Mouse (Mus musculus) lung, adult 2 months (tissue): ENCODE data around the gene Rnf141. TPM values are rescaled to one million over a fixed set of nuclear protein-coding genes. Genes with fewer than 3 reads are reported as not detected.

Source experiments
- DNase-seq: peaks from one replicate; pipeline ENCODE4 v3.0.0; 2022
- H3K4me1 ChIP-seq: fragments of 200-500 bp; 2 replicates; pipeline ENCODE4 v1.6.1; 2011; ENCODE audit warnings: low read length; ENCODE audit not compliant: control insufficient read depth, insufficient read depth
- H3K4me3 ChIP-seq: fragments of 200-500 bp; replicated peaks from 2 replicates; pipeline ENCODE3; 2011; ENCODE audit warnings: low read depth, mild to moderate bottlenecking, control low read depth, low read length; ENCODE audit errors: extremely low read depth
- CTCF ChIP-seq: fragments of 200-500 bp; IDR thresholded peaks from 2 replicates; pipeline ENCODE4 v1.5.1; 2011; ENCODE audit warnings: mild to moderate bottlenecking, low read length, control low read depth; ENCODE audit not compliant: insufficient read depth
- POLR2A ChIP-seq: fragments of 200-500 bp; IDR thresholded peaks from 2 replicates; pipeline ENCODE4 v1.6.1; 2011; ENCODE audit warnings: low read depth, mild to moderate bottlenecking, control low read depth, low read length, borderline replicate concordance; ENCODE audit errors: extremely low read depth
- WGBS: fragments of 180-500 bp; shearing (Covaris S2); methylation state at CpG from one replicate; pipeline ENCODE4 v1.1.7; 2018; 5-methylcytosine and 5-hydroxymethylcytosine counted together
- polyA plus RNA-seq: library from polyadenylated mRNA; depleted of rRNA; stranded (reverse); fragments of >200 nt; gene quantifications from 2 replicates; pipeline ENCODE4 v1.2.3, GENCODE M21; 2012

Rnf141 gene
- polyA plus RNA-seq, 1 experiment, result 53.1 TPM

- no peak for DNase-seq
- TF ChIP-seq POLR2A (no peak), CTCF (no peak)
- Histone ChIP-seq H3K4me3 (no peak overlapping the region), H3K4me1 (peaks cover 10% of the 10 kb centered on the region)
- WGBS, result 59% methylated on average over 1 of the region's 1 CpGs
Observed at GRCm38 (mm10) chr7:110774077-110774476, 70.2 kb downstream of the Rnf141 start.

GRCm38 (mm10) chr7:110773204-110774002, 70.9 kb downstream of the Rnf141 start:
- H3K4me3 ChIP-seq, result peak overlapping the region; percentile 11
- H3K4me1 ChIP-seq, result peaks cover 10% of the 10 kb centered on the region
- WGBS, result 21% methylated on average over 14 of the region's 14 CpGs
- TF ChIP-seq POLR2A (no peak), CTCF (no peak)
- DNase-seq, result peak; percentile 43

GRCm38 (mm10) chr7:110772343-110772742, 71.9 kb downstream of the Rnf141 start:
- WGBS, result 63% methylated on average over 3 of the region's 3 CpGs
- H3K4me3 ChIP-seq, result no peak overlapping the region
- no peak for DNase-seq
- peaks cover 10% of the 10 kb centered on the region for H3K4me1 ChIP-seq
- TF ChIP-seq POLR2A (no peak), CTCF (no peak)

- DNase-seq, result no peak
- TF ChIP-seq POLR2A, result no peak
- no peak for TF ChIP-seq CTCF
- 91% methylated on average over 4 of the region's 4 CpGs for WGBS
- Histone ChIP-seq H3K4me1 (peaks cover 8% of the 10 kb centered on the region), H3K4me3 (no peak overlapping the region)
Observed at GRCm38 (mm10) chr7:110770949-110771348, 73.3 kb downstream of the Rnf141 start.

- DNase-seq, result no peak
- Histone ChIP-seq H3K4me3 (peak overlapping the region; percentile 85), H3K4me1 (peaks cover 6% of the 10 kb centered on the region)
- TF ChIP-seq CTCF, result no peak
- peak; percentile 38; the same call in 1 of the 2 replicates for TF ChIP-seq POLR2A
- 29% methylated on average over 4 of the region's 4 CpGs for WGBS
Observed at GRCm38 (mm10) chr7:110769094-110769493, 75.2 kb downstream of the Rnf141 start.

- Histone ChIP-seq H3K4me1 (peaks cover 5% of the 10 kb centered on the region), H3K4me3 (peak overlapping the region; percentile 85)
- WGBS, result 2% methylated on average over 50 of the region's 61 CpGs
- DNase-seq, result peak; percentile 55
- TF ChIP-seq POLR2A (peak; percentile 31; the same call in 1 of the 2 replicates), CTCF (no peak)
Observed at GRCm38 (mm10) chr7:110768451-110769064, 75.7 kb downstream of the Rnf141 start.

GRCm38 (mm10) chr7:110768001-110768400, 76.3 kb downstream of the Rnf141 start, which contains the start of gene Ampd3:
TSS of gene Ampd3 (plus strand) at chr7:110768206.
- DNase-seq, result peak; percentile 33
- TF ChIP-seq POLR2A (peak; percentile 20; the same call in 1 of the 2 replicates), CTCF (no peak)
- Histone ChIP-seq H3K4me1 (peaks cover 4% of the 10 kb centered on the region), H3K4me3 (peak within 1 kb of the TSS; percentile 85)
- 32% methylated on average over 16 of the region's 16 CpGs for WGBS

GRCm38 (mm10) chr7:110762605-110763180, 81.6 kb downstream of the Rnf141 start:
- Histone ChIP-seq H3K4me3 (no peak overlapping the region), H3K4me1 (no peaks in the 10 kb centered on the region)
- WGBS, result 81% methylated on average over 5 of the region's 5 CpGs
- DNase-seq, result no peak
- TF ChIP-seq CTCF (no peak), POLR2A (no peak)

- WGBS, result 41% methylated on average over 2 of the region's 2 CpGs
- H3K4me3 ChIP-seq, result no peak overlapping the region
- no peaks in the 10 kb centered on the region for H3K4me1 ChIP-seq
- TF ChIP-seq CTCF (no peak), POLR2A (no peak)
- DNase-seq, result no peak
Observed at GRCm38 (mm10) chr7:110756440-110756839, 87.8 kb downstream of the Rnf141 start.

- 51% methylated on average over 5 of the region's 5 CpGs for WGBS
- Histone ChIP-seq H3K4me3 (no peak overlapping the region), H3K4me1 (no peaks in the 10 kb centered on the region)
- DNase-seq, result no peak
- TF ChIP-seq CTCF (no peak), POLR2A (no peak)
Observed at GRCm38 (mm10) chr7:110753926-110754330, 90.3 kb downstream of the Rnf141 start.
